Mouse (Mus musculus) heart, embryonic 16.5 days (tissue): Measurements from ENCODE around the gene Cacna2d4. TPM values are rescaled to one million over a fixed set of nuclear protein-coding genes. Genes with fewer than 3 reads are reported as not detected.

Source experiments
- ATAC-seq: fragments of 200-750 bp; cut with Nextera tagmentation; replicated peaks from 2 replicates; pipeline ENCODE4 v1.8.0; 2017; ENCODE audit warnings: moderate number of reproducible peaks; ENCODE audit not compliant: insufficient read depth, low FRiP score; ENCODE audit errors: extremely low read depth
- H3K27ac ChIP-seq: fragments of 300-500 bp; sonication (generic); 2 replicates; pipeline ENCODE4 v1.5.1; 2014; ENCODE audit warnings: mild to moderate bottlenecking, low read length, control low read depth, moderate library complexity
- H3K27me3 ChIP-seq: fragments of 300-500 bp; sonication (generic); 2 replicates; pipeline ENCODE4 v1.6.1; 2014; ENCODE audit warnings: low read length, mixed read lengths; ENCODE audit not compliant: control insufficient read depth, insufficient read depth
- H3K36me3 ChIP-seq: fragments of 300-500 bp; sonication (generic); 2 replicates; pipeline ENCODE4 v1.6.1; 2014; ENCODE audit not compliant: control insufficient read depth, insufficient read depth
- H3K4me1 ChIP-seq: fragments of 300-500 bp; sonication (generic); 2 replicates; pipeline ENCODE4 v1.6.1; 2014; ENCODE audit warnings: low read length, mixed read lengths; ENCODE audit not compliant: control insufficient read depth, insufficient read depth
- H3K4me2 ChIP-seq: fragments of 300-500 bp; sonication (generic); 2 replicates; pipeline ENCODE4 v1.6.1; 2014; ENCODE audit warnings: low read depth, mild to moderate bottlenecking, control low read depth, low read length
- H3K4me3 ChIP-seq: fragments of 300-500 bp; sonication (generic); 2 replicates; pipeline ENCODE4 v1.5.1; 2014; ENCODE audit warnings: mild to moderate bottlenecking, control low read depth, low read length
- H3K9ac ChIP-seq: fragments of 300-500 bp; sonication (generic); 2 replicates; pipeline ENCODE4 v1.6.1; 2014; ENCODE audit warnings: low read length, control low read depth
- H3K9me3 ChIP-seq: fragments of 300-500 bp; sonication (generic); replicated peaks from 2 replicates; pipeline ENCODE4 v1.6.1; 2016; ENCODE audit warnings: low read length; ENCODE audit not compliant: control insufficient read depth
- WGBS: fragments of 180-500 bp; shearing (Covaris S2); extraction: QIAGEN DNeasy Blood & Tissue Kit; methylation state at CpG from one replicate; pipeline ENCODE4 v1.1.7; 2014; 5-methylcytosine and 5-hydroxymethylcytosine counted together
- polyA plus RNA-seq: library from polyadenylated mRNA; unstranded; fragments of >200 nt; fragmentation: Nextera tagmentation; extraction: Ambion mirVana; gene quantifications from 2 replicates; pipeline ENCODE4 v1.2.1, GENCODE M21; 2015

Gene Cacna2d4
- polyA plus RNA-seq, 1 experiment from 2014 or later: 0.45 TPM

DNA sequence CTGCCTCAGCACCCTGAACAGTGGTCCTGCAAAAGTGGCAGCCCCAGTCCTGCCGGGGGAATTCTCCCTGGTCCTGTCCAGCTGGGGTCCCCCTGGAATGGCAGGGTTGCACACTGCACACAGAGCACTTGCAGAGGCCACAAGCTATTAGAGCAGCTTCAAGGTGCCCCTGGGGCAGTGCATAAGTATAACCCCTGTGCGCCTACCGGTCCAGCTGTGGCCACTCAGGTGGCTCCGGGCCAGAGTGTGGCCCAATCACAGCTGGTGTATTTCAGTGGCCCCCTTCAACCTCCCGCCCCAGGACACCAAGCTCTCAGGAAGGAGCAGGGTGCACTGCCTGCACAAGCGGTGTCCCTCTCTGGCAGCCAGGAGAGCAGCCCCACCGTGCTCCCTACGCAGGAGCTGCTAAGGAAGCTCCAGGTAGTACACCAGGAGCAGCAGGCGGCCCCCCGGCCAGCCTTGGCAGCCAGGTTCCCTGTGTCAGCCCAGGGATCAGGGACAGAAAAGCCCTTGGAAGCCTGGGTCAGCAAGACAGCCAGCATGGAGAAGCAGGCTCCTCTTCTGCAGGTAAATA, 21.2 kb upstream of the Cacna2d4 start:
- H3K9me3 ChIP-seq: no peaks in the 10 kb centered on the region
- H3K27ac ChIP-seq: peak overlapping the region; percentile 92
- ATAC-seq: no peak
- H3K9ac ChIP-seq: peak overlapping the region; percentile 55
- peak overlapping the region; percentile 24 for H3K4me2 ChIP-seq
- peaks cover 29% of the 10 kb centered on the region for H3K4me1 ChIP-seq
- WGBS: 61% methylated on average over 10 of the region's 10 CpGs
- peak overlapping the region; percentile 13; the same call in 1 of the 2 replicates for H3K4me3 ChIP-seq
- H3K27me3 ChIP-seq: no peaks in the 10 kb centered on the region
- H3K36me3 ChIP-seq: no peaks in the 10 kb centered on the region

DNA sequence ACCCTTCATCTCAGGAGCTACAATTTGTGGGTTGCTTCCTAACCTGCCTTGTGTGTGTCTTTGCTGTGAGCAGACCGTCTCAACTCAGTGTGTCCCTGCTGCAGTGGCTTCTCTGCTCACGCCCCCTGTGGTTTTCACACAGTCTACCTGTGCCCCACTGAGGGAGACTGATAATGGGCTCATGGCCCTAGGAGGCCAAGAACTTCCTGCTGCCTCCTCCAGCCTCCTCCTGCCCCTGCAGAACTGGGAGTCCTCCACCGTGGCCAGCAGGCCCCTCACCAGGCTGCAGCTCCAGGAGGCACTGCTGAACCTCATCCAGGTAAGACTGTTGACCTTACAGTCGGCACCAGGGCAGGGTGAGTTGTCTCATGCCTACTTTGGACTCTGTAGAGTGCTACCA, 18.7 kb upstream of the Cacna2d4 start:
- Histone ChIP-seq H3K9ac (no peak overlapping the region; the same call in 1 of the 2 replicates), H3K27me3 (no peaks in the 10 kb centered on the region; the same call in 1 of the 2 replicates), H3K36me3 (no peaks in the 10 kb centered on the region), H3K4me1 (peaks cover 30% of the 10 kb centered on the region), H3K9me3 (no peaks in the 10 kb centered on the region), H3K27ac (no peak overlapping the region), H3K4me2 (no peak overlapping the region), H3K4me3 (no peak overlapping the region)
- WGBS: 62% methylated on average over 4 of the region's 4 CpGs
- no peak for ATAC-seq

DNA sequence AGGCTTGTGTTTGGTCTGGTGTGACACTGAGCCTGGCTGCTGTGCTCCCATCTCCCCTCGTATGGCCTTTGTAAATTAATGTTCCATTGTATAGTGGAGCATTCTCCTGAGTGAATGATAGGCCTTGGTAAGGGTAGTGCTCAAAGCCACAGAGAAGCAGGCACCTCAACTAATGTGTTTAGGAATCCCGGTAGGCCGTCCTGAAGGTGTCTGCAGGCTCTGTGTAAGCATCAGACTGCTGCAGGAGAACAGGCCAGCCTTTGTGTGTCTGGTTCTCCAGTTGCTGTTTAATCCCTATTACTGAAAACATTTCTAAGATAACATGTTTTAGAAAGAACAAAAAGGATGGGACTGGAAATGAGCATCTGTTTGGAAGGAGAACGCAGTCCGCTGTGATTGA, 17.7 kb upstream of the Cacna2d4 start:
- Histone ChIP-seq H3K36me3 (no peaks in the 10 kb centered on the region), H3K27me3 (no peaks in the 10 kb centered on the region; the same call in 1 of the 2 replicates), H3K9ac (no peak overlapping the region), H3K4me1 (peaks cover 26% of the 10 kb centered on the region), H3K27ac (no peak overlapping the region), H3K4me3 (no peak overlapping the region), H3K9me3 (no peaks in the 10 kb centered on the region), H3K4me2 (no peak overlapping the region)
- ATAC-seq: no peak
- 79% methylated on average over 5 of the region's 5 CpGs for WGBS

- Histone ChIP-seq H3K9ac (no peak overlapping the region), H3K4me1 (peaks cover 20% of the 10 kb centered on the region), H3K4me2 (no peak overlapping the region), H3K27me3 (no peaks in the 10 kb centered on the region; the same call in 1 of the 2 replicates), H3K36me3 (no peaks in the 10 kb centered on the region), H3K9me3 (no peaks in the 10 kb centered on the region), H3K4me3 (no peak overlapping the region), H3K27ac (no peak overlapping the region)
- ATAC-seq: no peak
- WGBS: 71% methylated on average over 15 of the region's 15 CpGs
Observed at GRCm38 (mm10) chr6:119219237-119219870, 17.0 kb upstream of the Cacna2d4 start.

DNA sequence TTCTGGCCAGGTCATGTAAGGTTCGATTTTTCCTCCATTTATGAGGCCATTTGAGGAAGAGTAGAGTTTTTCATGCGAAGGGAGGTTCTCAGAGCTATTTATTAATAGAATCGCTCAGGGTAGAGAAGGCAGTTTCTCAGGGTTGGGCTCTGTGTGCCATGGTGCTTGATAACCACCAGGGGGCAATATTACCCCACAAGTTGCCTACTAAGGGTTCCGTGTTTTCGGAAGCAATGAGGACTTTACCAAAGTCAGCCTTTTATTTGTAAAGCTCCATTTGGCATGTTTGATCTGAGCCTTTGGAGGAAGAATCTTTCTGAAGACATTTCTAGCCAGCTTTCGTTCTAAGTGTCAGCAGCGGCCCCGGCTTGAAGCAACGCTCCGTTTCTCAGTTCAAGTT, 16.0 kb upstream of the Cacna2d4 start:
- H3K4me1 ChIP-seq: peaks cover 11% of the 10 kb centered on the region
- WGBS: 40% methylated on average over 10 of the region's 10 CpGs
- no peak overlapping the region for H3K4me3 ChIP-seq
- no peaks in the 10 kb centered on the region; the same call in 1 of the 2 replicates for H3K27me3 ChIP-seq
- no peaks in the 10 kb centered on the region for H3K9me3 ChIP-seq
- no peaks in the 10 kb centered on the region for H3K36me3 ChIP-seq
- peak overlapping the region; percentile 25; the same call in 1 of the 2 replicates for H3K4me2 ChIP-seq
- H3K27ac ChIP-seq: no peak overlapping the region
- ATAC-seq: no peak
- no peak overlapping the region for H3K9ac ChIP-seq

GRCm38 (mm10) chr6:119224451-119225195, 11.7 kb upstream of the Cacna2d4 start:
- Histone ChIP-seq H3K9me3 (no peaks in the 10 kb centered on the region), H3K4me1 (peaks cover 6% of the 10 kb centered on the region), H3K4me2 (no peak overlapping the region), H3K4me3 (no peak overlapping the region), H3K27me3 (no peaks in the 10 kb centered on the region; the same call in 1 of the 2 replicates), H3K36me3 (no peaks in the 10 kb centered on the region), H3K9ac (no peak overlapping the region), H3K27ac (no peak overlapping the region)
- ATAC-seq: no peak
- 70% methylated on average over 13 of the region's 13 CpGs for WGBS

- no peaks in the 10 kb centered on the region for H3K36me3 ChIP-seq
- 77% methylated on average over 12 of the region's 12 CpGs for WGBS
- no peak overlapping the region for H3K9ac ChIP-seq
- no peak overlapping the region for H3K4me2 ChIP-seq
- no peaks in the 10 kb centered on the region for H3K4me1 ChIP-seq
- no peaks in the 10 kb centered on the region for H3K9me3 ChIP-seq
- H3K27ac ChIP-seq: no peak overlapping the region
- no peaks in the 10 kb centered on the region; the same call in 1 of the 2 replicates for H3K27me3 ChIP-seq
- no peak overlapping the region for H3K4me3 ChIP-seq
- ATAC-seq: no peak
Observed at GRCm38 (mm10) chr6:119225226-119225625, 11.1 kb upstream of the Cacna2d4 start.

- Histone ChIP-seq H3K9ac (no peak overlapping the region), H3K4me3 (no peak overlapping the region), H3K4me1 (no peaks in the 10 kb centered on the region), H3K27ac (no peak overlapping the region), H3K36me3 (no peaks in the 10 kb centered on the region), H3K4me2 (no peak overlapping the region), H3K9me3 (no peaks in the 10 kb centered on the region), H3K27me3 (no peaks in the 10 kb centered on the region; the same call in 1 of the 2 replicates)
- WGBS: 84% methylated on average over 6 of the region's 6 CpGs
- no peak for ATAC-seq
Observed at GRCm38 (mm10) chr6:119225731-119226130, 10.6 kb upstream of the Cacna2d4 start.

- Histone ChIP-seq H3K27me3 (no peaks in the 10 kb centered on the region; the same call in 1 of the 2 replicates), H3K4me1 (no peaks in the 10 kb centered on the region), H3K9ac (no peak overlapping the region), H3K4me2 (no peak overlapping the region), H3K36me3 (no peaks in the 10 kb centered on the region), H3K9me3 (no peaks in the 10 kb centered on the region), H3K4me3 (no peak overlapping the region), H3K27ac (no peak overlapping the region)
- 86% methylated on average over 8 of the region's 8 CpGs for WGBS
- ATAC-seq: no peak
Observed at GRCm38 (mm10) chr6:119227001-119227400, 9.3 kb upstream of the Cacna2d4 start.
